Mouse (Mus musculus) bone marrow macrophage, adult 2 months (primary cell): ENCODE results near the gene Tmeff2.

ENCODE experiments used
- CTCF ChIP-seq: IDR thresholded peaks from 2 replicates; pipeline ENCODE4 v1.5.1; 2012; ENCODE audit warnings: low read depth, mild to moderate bottlenecking, low read length, moderate library complexity
- POLR2A ChIP-seq: IDR thresholded peaks from 2 replicates; pipeline ENCODE4 v1.6.1; 2012; ENCODE audit warnings: mild to moderate bottlenecking, low read depth, low read length, borderline replicate concordance

DNA sequence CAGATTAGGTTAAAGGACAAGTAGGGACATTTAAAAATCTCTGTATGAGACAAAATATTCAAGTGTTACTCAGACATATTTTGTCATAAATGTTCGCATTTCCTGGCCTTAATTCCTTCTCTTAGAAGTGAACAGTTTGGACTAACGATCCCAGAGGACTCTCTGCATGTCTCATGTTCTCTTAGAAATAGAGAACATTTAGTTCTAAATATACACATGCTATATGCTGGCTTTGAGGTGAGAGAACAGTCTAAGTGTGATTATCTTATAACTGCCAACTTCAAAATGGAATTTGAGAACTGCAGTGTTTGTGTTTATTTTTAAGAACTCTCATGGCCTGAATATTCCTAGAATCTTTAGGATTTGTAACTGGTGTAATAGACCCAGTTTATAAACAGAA lies 69.2 kb downstream of the Tmeff2 start:
- TF ChIP-seq POLR2A (no peak), CTCF (no peak)
